Mouse (Mus musculus) intestine, embryonic 15.5 days (tissue): ENCODE data around the gene Adam30. TPM values are rescaled to one million over a fixed set of nuclear protein-coding genes. Genes with fewer than 3 reads are reported as not detected.

Experiments used
- ATAC-seq: fragments of 200-750 bp; cut with Nextera tagmentation; 2 replicates; pipeline ENCODE4 v1.8.0; 2017; ENCODE audit warnings: moderate TSS enrichment, moderate library complexity
- H3K27ac ChIP-seq: fragments of 300-500 bp; sonication (generic); 2 replicates; pipeline ENCODE4 v1.5.1; 2015; ENCODE audit warnings: mild to moderate bottlenecking, inconsistent platforms
- H3K27me3 ChIP-seq: fragments of 300-500 bp; sonication (generic); replicated peaks from 2 replicates; pipeline ENCODE4 v1.6.1; 2015; ENCODE audit warnings: inconsistent platforms
- H3K36me3 ChIP-seq: fragments of 300-500 bp; sonication (generic); 2 replicates; pipeline ENCODE4 v1.6.1; 2015; ENCODE audit warnings: inconsistent platforms
- H3K4me1 ChIP-seq: fragments of 300-500 bp; sonication (generic); replicated peaks from 2 replicates; pipeline ENCODE4 v1.6.1; 2015; ENCODE audit warnings: inconsistent platforms
- H3K4me2 ChIP-seq: fragments of 300-500 bp; sonication (generic); replicated peaks from 2 replicates; pipeline ENCODE4 v1.6.1; 2015; ENCODE audit warnings: mild to moderate bottlenecking, inconsistent platforms
- H3K4me3 ChIP-seq: fragments of 300-500 bp; sonication (generic); replicated peaks from 2 replicates; pipeline ENCODE4 v1.5.1; 2015; ENCODE audit warnings: inconsistent platforms
- H3K9ac ChIP-seq: fragments of 300-500 bp; sonication (generic); 2 replicates; pipeline ENCODE4 v1.6.1; 2015; ENCODE audit warnings: inconsistent platforms
- H3K9me3 ChIP-seq: fragments of 300-500 bp; sonication (generic); 2 replicates; pipeline ENCODE4 v1.6.1; 2016; ENCODE audit warnings: inconsistent platforms
- WGBS: fragments of 180-500 bp; shearing (Covaris S2); methylation state at CpG from one replicate; pipeline ENCODE4 v1.1.7; 2015; 5-methylcytosine and 5-hydroxymethylcytosine counted together
- polyA plus RNA-seq: library from polyadenylated mRNA; unstranded; fragments of >200 nt; fragmentation: Nextera tagmentation; extraction: Ambion mirVana; gene quantifications from 2 replicates; pipeline ENCODE4 v1.2.1, GENCODE M21; 2015

Gene Adam30
- polyA plus RNA-seq, 1 experiment from 2014 or later = not detected

DNA sequence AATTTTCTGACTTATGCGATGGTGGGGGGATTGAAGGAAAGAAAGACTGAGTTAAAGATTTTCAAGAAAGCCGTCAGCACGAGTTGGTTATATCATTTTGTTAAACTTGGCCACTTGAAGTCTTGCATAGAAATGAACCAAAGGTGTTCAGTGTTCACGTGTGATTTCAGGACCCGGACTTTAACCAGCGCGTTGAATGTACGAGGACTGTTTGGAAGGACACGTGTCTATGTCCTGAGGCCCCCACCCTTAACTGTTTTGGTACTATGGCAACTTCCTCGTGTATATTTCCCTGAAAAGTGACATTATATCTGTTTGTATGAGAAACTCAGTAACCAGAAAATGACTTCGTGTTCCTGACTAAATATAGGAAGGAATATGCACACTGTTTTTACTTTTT, 10.5 kb upstream of the Adam30 start:
- no peak overlapping the region for H3K4me3 ChIP-seq
- no peak overlapping the region for H3K4me2 ChIP-seq
- no peaks in the 10 kb centered on the region for H3K9me3 ChIP-seq
- H3K27me3 ChIP-seq = no peaks in the 10 kb centered on the region
- no peak overlapping the region for H3K27ac ChIP-seq
- no peaks in the 10 kb centered on the region for H3K4me1 ChIP-seq
- H3K36me3 ChIP-seq = peaks cover 21% of the 10 kb centered on the region
- no peak overlapping the region for H3K9ac ChIP-seq
- 92% methylated on average over 11 of the region's 11 CpGs for WGBS
- ATAC-seq = no peak

DNA sequence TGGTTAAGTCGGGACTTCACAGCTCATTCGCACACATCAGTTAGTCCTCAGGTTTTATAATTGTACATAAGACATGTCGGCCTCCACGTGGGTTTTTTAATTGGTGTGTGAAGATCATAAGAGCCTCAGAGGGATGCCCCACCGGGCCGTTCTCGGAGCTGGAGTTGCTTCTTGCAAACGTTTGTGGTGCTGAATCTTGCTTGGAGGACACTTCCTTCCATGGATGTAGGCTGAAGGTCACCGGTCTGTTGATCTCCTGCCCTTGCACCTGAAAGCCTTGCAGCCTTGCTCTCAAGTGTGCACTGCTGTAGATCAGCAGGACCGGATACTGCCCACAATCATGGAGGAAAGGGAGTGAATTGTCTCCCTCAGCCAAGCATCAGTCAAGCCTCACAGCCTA, 9.4 kb upstream of the Adam30 start:
- Histone ChIP-seq H3K36me3 (peaks cover 19% of the 10 kb centered on the region), H3K4me1 (no peaks in the 10 kb centered on the region), H3K9me3 (no peaks in the 10 kb centered on the region)

DNA sequence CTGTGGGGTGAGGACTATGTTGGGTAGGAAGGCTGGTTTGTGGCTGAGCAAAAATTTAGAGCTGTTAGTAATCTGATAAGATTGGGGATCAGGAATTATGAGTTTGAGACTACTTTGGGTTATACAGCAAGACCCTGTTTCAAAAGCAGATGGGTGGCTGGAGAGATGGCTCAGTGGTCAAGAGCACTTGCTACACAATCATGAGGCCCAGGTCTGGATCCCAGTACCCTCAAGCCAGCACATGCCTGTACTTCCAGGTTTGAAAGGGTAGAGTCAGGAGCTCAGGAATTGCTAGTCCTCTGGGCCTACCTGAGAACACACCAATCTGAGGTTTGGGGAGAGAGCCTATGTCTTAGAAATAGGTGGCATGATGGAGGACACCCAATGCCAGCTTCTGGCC, 7.0 kb upstream of the Adam30 start:
- Histone ChIP-seq H3K27ac (no peak overlapping the region), H3K9ac (no peak overlapping the region), H3K27me3 (no peaks in the 10 kb centered on the region), H3K36me3 (no peaks in the 10 kb centered on the region), H3K4me3 (no peak overlapping the region), H3K9me3 (no peaks in the 10 kb centered on the region), H3K4me2 (no peak overlapping the region), H3K4me1 (no peaks in the 10 kb centered on the region)
- no peak for ATAC-seq

More for the DNA sequence above, 9.4 kb upstream of the Adam30 start:
- Histone ChIP-seq H3K27me3 (no peaks in the 10 kb centered on the region), H3K4me2 (no peak overlapping the region), H3K4me3 (no peak overlapping the region), H3K27ac (no peak overlapping the region), H3K9ac (no peak overlapping the region)
- no peak for ATAC-seq
- WGBS = 89% methylated on average over 10 of the region's 10 CpGs

DNA sequence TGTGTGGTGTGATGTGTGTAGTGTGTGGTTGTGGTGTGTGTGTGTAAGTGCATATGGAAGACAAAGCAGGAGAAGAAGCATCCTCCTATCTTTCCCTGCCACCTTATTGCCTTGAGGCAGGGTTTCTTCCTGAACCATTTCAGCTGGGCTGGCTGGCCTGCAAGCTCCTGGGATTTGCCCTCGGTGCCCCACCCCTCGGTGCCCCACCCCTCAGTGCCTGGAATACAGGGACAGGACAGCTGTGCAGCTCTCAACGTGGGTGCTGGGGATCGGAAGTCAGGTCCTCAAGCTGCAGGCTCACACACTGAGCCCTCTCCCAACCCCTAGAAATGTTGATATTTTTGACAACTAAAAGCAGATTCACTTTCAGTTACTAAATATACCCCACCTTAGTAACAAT, 4.3 kb upstream of the Adam30 start:
- ATAC-seq = 0 out of 2 replicates have a peak, but pooled peaks have one; percentile 53
- H3K4me1 ChIP-seq = 0 out of 2 replicates have a peak, but pooled peaks cover 3% of the 10 kb centered on the region
- no peak overlapping the region for H3K27ac ChIP-seq
- no peaks in the 10 kb centered on the region for H3K9me3 ChIP-seq
- 26% methylated on average over 4 of the region's 4 CpGs for WGBS
- H3K4me3 ChIP-seq = no peak overlapping the region
- no peaks in the 10 kb centered on the region for H3K27me3 ChIP-seq
- no peaks in the 10 kb centered on the region for H3K36me3 ChIP-seq
- H3K4me2 ChIP-seq = no peak overlapping the region
- no peak overlapping the region for H3K9ac ChIP-seq

- H3K9me3 ChIP-seq = no peaks in the 10 kb centered on the region
- H3K4me3 ChIP-seq = no peak overlapping the region
- no peak overlapping the region for H3K9ac ChIP-seq
- H3K4me1 ChIP-seq = 0 out of 2 replicates have a peak, but pooled peaks cover 3% of the 10 kb centered on the region
- no peaks in the 10 kb centered on the region for H3K27me3 ChIP-seq
- 72% methylated on average over 2 of the region's 2 CpGs for WGBS
- no peak overlapping the region for H3K27ac ChIP-seq
- no peaks in the 10 kb centered on the region for H3K36me3 ChIP-seq
- ATAC-seq = no peak
- no peak overlapping the region for H3K4me2 ChIP-seq
These were observed 3.4 kb upstream of the Adam30 start for GRCm38 (mm10) chr3:98157073-98157472.

GRCm38 (mm10) chr3:98157585-98157984, 2.8 kb upstream of the Adam30 start:
- no peak for ATAC-seq
- H3K4me2 ChIP-seq = no peak overlapping the region
- no peaks in the 10 kb centered on the region for H3K27me3 ChIP-seq
- H3K4me3 ChIP-seq = no peak overlapping the region
- H3K4me1 ChIP-seq = 0 out of 2 replicates have a peak, but pooled peaks cover 3% of the 10 kb centered on the region
- H3K9me3 ChIP-seq = no peaks in the 10 kb centered on the region
- H3K9ac ChIP-seq = no peak overlapping the region
- H3K36me3 ChIP-seq = no peaks in the 10 kb centered on the region
- WGBS = 53% methylated on average over 2 of the region's 2 CpGs
- H3K27ac ChIP-seq = no peak overlapping the region

DNA sequence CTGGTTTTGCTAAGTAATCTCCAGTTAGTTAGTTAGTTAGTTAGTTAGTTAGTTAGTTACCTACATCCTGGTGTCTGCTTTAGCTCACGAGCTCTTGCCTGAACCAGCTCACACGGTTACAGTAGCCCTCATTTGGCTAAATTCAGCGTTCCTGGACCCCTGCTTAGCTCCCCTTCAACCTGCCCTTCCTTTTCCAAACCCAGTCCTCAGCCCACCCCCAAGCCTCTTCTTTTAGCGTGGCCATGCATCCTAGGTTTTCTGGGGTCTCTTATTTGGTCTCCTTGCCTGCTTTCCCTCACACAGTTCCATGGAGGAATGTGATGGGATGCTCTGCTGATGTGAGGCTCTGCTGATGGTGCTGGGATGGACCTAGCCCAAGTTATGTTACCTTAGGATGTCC, 1.8 kb upstream of the Adam30 start:
- ATAC-seq = no peak
- no peak overlapping the region for H3K27ac ChIP-seq
- H3K4me3 ChIP-seq = no peak overlapping the region
- 0 out of 2 replicates have a peak, but pooled peaks cover 3% of the 10 kb centered on the region for H3K4me1 ChIP-seq
- WGBS = 76% methylated on average over 4 of the region's 4 CpGs
- no peaks in the 10 kb centered on the region for H3K9me3 ChIP-seq
- no peak overlapping the region for H3K9ac ChIP-seq
- H3K4me2 ChIP-seq = no peak overlapping the region
- H3K36me3 ChIP-seq = no peaks in the 10 kb centered on the region
- no peaks in the 10 kb centered on the region for H3K27me3 ChIP-seq

DNA sequence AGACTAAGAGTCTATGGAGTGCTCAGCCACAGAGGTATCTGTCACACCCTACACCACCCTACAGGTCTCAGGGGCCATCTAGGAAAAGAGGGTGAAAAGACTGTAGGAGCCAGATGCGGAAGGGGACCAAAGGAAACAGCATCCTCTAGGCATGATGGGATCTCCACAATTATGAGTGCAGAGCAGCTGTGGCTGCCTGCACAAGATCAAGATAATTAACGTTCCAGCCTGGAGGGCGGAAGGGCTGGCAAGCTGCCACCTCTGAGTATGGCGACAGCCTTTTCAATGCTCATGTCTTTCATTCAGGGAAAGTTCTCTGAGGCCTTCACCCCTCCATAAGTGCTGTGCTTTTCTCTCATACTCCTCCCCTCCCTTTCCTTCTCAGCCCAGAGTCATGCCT, 1.1 kb upstream of the Adam30 start:
- 29% methylated on average over 4 of the region's 4 CpGs for WGBS
- Histone ChIP-seq H3K4me1 (0 out of 2 replicates have a peak, but pooled peaks cover 3% of the 10 kb centered on the region), H3K9ac (no peak overlapping the region), H3K36me3 (no peaks in the 10 kb centered on the region), H3K27me3 (no peaks in the 10 kb centered on the region), H3K9me3 (no peaks in the 10 kb centered on the region), H3K27ac (no peak overlapping the region), H3K4me3 (no peak overlapping the region), H3K4me2 (no peak overlapping the region)
- ATAC-seq = no peak

GRCm38 (mm10) chr3:98178340-98178739, 17.9 kb downstream of the Adam30 start:
- H3K4me3 ChIP-seq = no peak overlapping the region
- H3K9me3 ChIP-seq = no peaks in the 10 kb centered on the region
- ATAC-seq = no peak
- H3K27ac ChIP-seq = no peak overlapping the region
- H3K36me3 ChIP-seq = no peaks in the 10 kb centered on the region
- H3K27me3 ChIP-seq = no peaks in the 10 kb centered on the region
- 83% methylated on average over 4 of the region's 4 CpGs for WGBS
- H3K9ac ChIP-seq = no peak overlapping the region
- H3K4me1 ChIP-seq = no peaks in the 10 kb centered on the region
- H3K4me2 ChIP-seq = no peak overlapping the region

DNA sequence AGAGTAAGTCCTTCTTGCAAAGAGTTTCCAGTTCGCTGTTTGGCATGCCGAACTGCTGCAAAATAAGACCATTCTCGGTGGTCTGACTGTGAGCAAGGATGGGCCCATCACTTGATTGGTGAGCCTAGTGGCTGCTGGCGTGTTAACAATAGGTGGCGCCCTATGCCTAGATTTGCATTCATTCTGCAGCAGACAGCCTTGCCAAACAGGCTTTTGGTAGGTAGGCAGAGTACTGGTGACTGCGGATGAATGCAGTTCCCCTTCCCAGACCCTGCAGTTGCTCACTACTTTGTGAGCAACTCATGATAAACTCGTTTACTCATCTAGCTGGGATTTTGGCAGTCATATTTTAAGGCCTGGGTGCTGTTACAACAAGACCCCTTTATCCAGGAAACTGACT, 20.4 kb downstream of the Adam30 start:
- Histone ChIP-seq H3K36me3 (no peaks in the 10 kb centered on the region), H3K27ac (no peak overlapping the region), H3K4me1 (no peaks in the 10 kb centered on the region), H3K9ac (no peak overlapping the region), H3K27me3 (no peaks in the 10 kb centered on the region), H3K9me3 (no peaks in the 10 kb centered on the region), H3K4me3 (no peak overlapping the region), H3K4me2 (no peak overlapping the region)
- ATAC-seq = 0 out of 2 replicates have a peak, but pooled peaks have one; percentile 65
- WGBS = 28% methylated on average over 7 of the region's 7 CpGs

- H3K36me3 ChIP-seq = no peaks in the 10 kb centered on the region
- no peak overlapping the region for H3K27ac ChIP-seq
- no peak overlapping the region for H3K9ac ChIP-seq
- H3K27me3 ChIP-seq = no peaks in the 10 kb centered on the region
- H3K4me3 ChIP-seq = no peak overlapping the region
- WGBS = 51% methylated on average over 10 of the region's 10 CpGs
- no peaks in the 10 kb centered on the region for H3K4me1 ChIP-seq
- no peak for ATAC-seq
- H3K9me3 ChIP-seq = no peaks in the 10 kb centered on the region
- no peak overlapping the region for H3K4me2 ChIP-seq
These were observed 24.8 kb downstream of the Adam30 start for GRCm38 (mm10) chr3:98185163-98185714.

DNA sequence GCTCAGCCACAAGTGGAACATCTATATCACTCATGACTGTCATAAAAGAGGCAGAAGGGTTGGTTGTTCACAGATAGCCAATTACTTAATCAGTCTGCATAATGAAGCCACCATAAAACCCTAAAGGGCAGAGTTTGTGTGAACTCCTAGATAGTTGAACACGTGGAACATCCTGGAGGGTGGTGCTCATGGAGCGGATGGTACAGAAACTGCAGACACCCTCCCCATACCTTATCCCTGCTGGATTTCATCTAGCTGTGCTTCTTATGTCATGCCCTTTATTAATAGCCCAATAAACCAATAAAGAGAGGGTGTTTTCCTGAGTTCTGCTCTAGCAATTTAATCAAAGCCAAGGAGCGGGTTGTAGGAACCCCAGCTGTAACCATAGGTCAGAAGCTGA, 27.3 kb downstream of the Adam30 start:
- H3K27ac ChIP-seq = no peak overlapping the region
- WGBS = 57% methylated on average over 3 of the region's 3 CpGs

GRCm38 (mm10) chr3:98197711-98198532, 37.5 kb downstream of the Adam30 start:
- no peaks in the 10 kb centered on the region for H3K27me3 ChIP-seq
- H3K9ac ChIP-seq = no peak overlapping the region
- H3K4me1 ChIP-seq = peaks cover 10% of the 10 kb centered on the region; the same call in 1 of the 2 replicates
- ATAC-seq = peak; percentile 59
- WGBS = 16% methylated on average over 9 of the region's 9 CpGs
- no peaks in the 10 kb centered on the region for H3K36me3 ChIP-seq
- no peak overlapping the region for H3K4me3 ChIP-seq
- no peak overlapping the region for H3K27ac ChIP-seq
- no peak overlapping the region for H3K4me2 ChIP-seq
- no peaks in the 10 kb centered on the region for H3K9me3 ChIP-seq

More for the DNA sequence above, 27.3 kb downstream of the Adam30 start:
- H3K36me3 ChIP-seq = no peaks in the 10 kb centered on the region
- H3K4me1 ChIP-seq = no peaks in the 10 kb centered on the region
- peak; percentile 97 for ATAC-seq
- H3K9me3 ChIP-seq = no peaks in the 10 kb centered on the region
- H3K4me3 ChIP-seq = no peak overlapping the region
- no peaks in the 10 kb centered on the region for H3K27me3 ChIP-seq
- H3K9ac ChIP-seq = no peak overlapping the region
- H3K4me2 ChIP-seq = no peak overlapping the region
